Mouse (Mus musculus) bone marrow, adult 2 months (tissue): Measurements from ENCODE around the gene Zscan22.

ENCODE experiments used
- CTCF ChIP-seq: fragments of 200-500 bp; IDR thresholded peaks from 2 replicates; pipeline ENCODE4 v1.5.1; 2011; ENCODE audit warnings: low read length, control low read depth; ENCODE audit not compliant: control insufficient read depth, insufficient read depth
- POLR2A ChIP-seq: fragments of 200-500 bp; IDR thresholded peaks from 2 replicates; pipeline ENCODE4 v1.6.1; 2011; ENCODE audit warnings: low read depth, mild to moderate bottlenecking, control low read depth, low read length, borderline replicate concordance; ENCODE audit not compliant: control insufficient read depth

GRCm38 (mm10) chr7:12949032-12949871 is 51.6 kb downstream of the Zscan22 start:
- no peak for TF ChIP-seq CTCF
- TF ChIP-seq POLR2A: peak; percentile 64; the same call in 1 of the 2 replicates
